Mouse (Mus musculus): ENCODE data around the gene Fbn1. TPM values are rescaled to one million over a fixed set of nuclear protein-coding genes. Genes with fewer than 3 reads are reported as not detected.

The Fbn1 gene
- polyA plus RNA-seq, 2 experiments, result 0.73 to 1.3 TPM

GRCm38 (mm10) chr2:125382613-125383272 lies 125.0 kb downstream of the Fbn1 start:
- Histone ChIP-seq H3K4me1 (replicated peaks; ENCODE audit: control insufficient read depth in 2 of 2, insufficient read depth in 2 of 2, low read length in 1 of 2) (no peaks in the 10 kb centered on the region), H3K4me3 (ENCODE audit: insufficient read depth in 1 of 2, low read depth in 2 of 2, low read length in 2 of 2) (no peak overlapping the region), H3K4me2 (ENCODE audit: low read depth) (no peak overlapping the region), H3K27me3 (ENCODE audit: control insufficient read depth, insufficient read depth, low read length) (no peaks in the 10 kb centered on the region), H3K27ac (no peak overlapping the region), H3K9ac (replicated peaks) (no peak overlapping the region), H3K9me3 (ENCODE audit: control insufficient read depth, low read length) (no peaks in the 10 kb centered on the region), H3K36me3 (replicated peaks; ENCODE audit: control insufficient read depth, insufficient read depth, low read depth) (no peaks in the 10 kb centered on the region)
- DNase-seq (ENCODE audit: low read depth in 3 of 3, low spot score in 3 of 3), result no peak
- ATAC-seq (ENCODE audit: insufficient read depth), result no peak
- TF ChIP-seq CTCF (IDR thresholded peaks at IDR 0.05; ENCODE audit: low read depth), result no peak
- no peak for TF ChIP-seq EP300 (IDR thresholded peaks at IDR 0.05; ENCODE audit: low read depth)
- WGBS (ENCODE audit: insufficient replicate concordance), result 57% methylated on average over 7 of the region's 7 CpGs

- no peak overlapping the region for H3K27ac ChIP-seq
- no peaks in the 10 kb centered on the region for H3K4me1 ChIP-seq (replicated peaks; ENCODE audit: control insufficient read depth in 2 of 2, insufficient read depth in 2 of 2, low read length in 1 of 2)
- H3K9ac ChIP-seq (replicated peaks), result no peak overlapping the region
- no peak overlapping the region for H3K4me3 ChIP-seq (ENCODE audit: insufficient read depth in 1 of 2, low read depth in 2 of 2, low read length in 2 of 2)
- 53% methylated on average over 2 of the region's 2 CpGs for WGBS (ENCODE audit: insufficient replicate concordance)
- H3K36me3 ChIP-seq (replicated peaks; ENCODE audit: control insufficient read depth, insufficient read depth, low read depth), result no peaks in the 10 kb centered on the region
- TF ChIP-seq CTCF (IDR thresholded peaks at IDR 0.05; ENCODE audit: low read depth) (no peak), EP300 (IDR thresholded peaks at IDR 0.05; ENCODE audit: low read depth) (no peak)
- DNase-seq (ENCODE audit: low read depth in 3 of 3, low spot score in 3 of 3) (no peak), ATAC-seq (ENCODE audit: insufficient read depth) (no peak)
- H3K4me2 ChIP-seq (ENCODE audit: low read depth), result no peak overlapping the region
- H3K27me3 ChIP-seq (ENCODE audit: control insufficient read depth, insufficient read depth, low read length), result no peaks in the 10 kb centered on the region
- no peaks in the 10 kb centered on the region for H3K9me3 ChIP-seq (ENCODE audit: control insufficient read depth, low read length)
These were observed 127.7 kb downstream of the Fbn1 start for GRCm38 (mm10) chr2:125380086-125380485.

- no peak for TF ChIP-seq CTCF (IDR thresholded peaks at IDR 0.05; ENCODE audit: low read depth)
- TF ChIP-seq EP300 (IDR thresholded peaks at IDR 0.05; ENCODE audit: low read depth), result no peak
- Histone ChIP-seq H3K9me3 (ENCODE audit: control insufficient read depth, low read length) (no peaks in the 10 kb centered on the region), H3K36me3 (replicated peaks; ENCODE audit: control insufficient read depth, insufficient read depth, low read depth) (no peaks in the 10 kb centered on the region), H3K4me2 (ENCODE audit: low read depth) (no peak overlapping the region), H3K4me3 (ENCODE audit: insufficient read depth in 1 of 2, low read depth in 2 of 2, low read length in 2 of 2) (no peak overlapping the region), H3K27me3 (ENCODE audit: control insufficient read depth, insufficient read depth, low read length) (no peaks in the 10 kb centered on the region), H3K27ac (no peak overlapping the region), H3K4me1 (replicated peaks; ENCODE audit: control insufficient read depth in 2 of 2, insufficient read depth in 2 of 2, low read length in 1 of 2) (no peaks in the 10 kb centered on the region), H3K9ac (replicated peaks) (no peak overlapping the region)
- WGBS (ENCODE audit: insufficient replicate concordance), result 57% methylated on average over 2 of the region's 2 CpGs
- no peak for ATAC-seq (ENCODE audit: insufficient read depth)
- DNase-seq (ENCODE audit: low read depth in 3 of 3, low spot score in 3 of 3), result no peak
These were observed 128.6 kb downstream of the Fbn1 start for GRCm38 (mm10) chr2:125379206-125379605.

- H3K27me3 ChIP-seq (ENCODE audit: control insufficient read depth, insufficient read depth, low read length), result no peaks in the 10 kb centered on the region
- 83% methylated on average over 5 of the region's 5 CpGs for WGBS (ENCODE audit: insufficient replicate concordance)
- H3K4me1 ChIP-seq (replicated peaks; ENCODE audit: control insufficient read depth in 2 of 2, insufficient read depth in 2 of 2, low read length in 1 of 2), result no peaks in the 10 kb centered on the region
- H3K36me3 ChIP-seq (replicated peaks; ENCODE audit: control insufficient read depth, insufficient read depth, low read depth), result no peaks in the 10 kb centered on the region
- DNase-seq (ENCODE audit: low read depth in 3 of 3, low spot score in 3 of 3) (no peak), ATAC-seq (ENCODE audit: insufficient read depth) (no peak)
- no peak overlapping the region for H3K9ac ChIP-seq (replicated peaks)
- H3K4me2 ChIP-seq (ENCODE audit: low read depth), result no peak overlapping the region
- TF ChIP-seq EP300 (IDR thresholded peaks at IDR 0.05; ENCODE audit: low read depth) (no peak), CTCF (IDR thresholded peaks at IDR 0.05; ENCODE audit: low read depth) (no peak)
- no peak overlapping the region for H3K4me3 ChIP-seq (ENCODE audit: insufficient read depth in 1 of 2, low read depth in 2 of 2, low read length in 2 of 2)
- no peaks in the 10 kb centered on the region for H3K9me3 ChIP-seq (ENCODE audit: control insufficient read depth, low read length)
- H3K27ac ChIP-seq, result no peak overlapping the region
These were observed 131.9 kb downstream of the Fbn1 start for GRCm38 (mm10) chr2:125375926-125376325.

- WGBS (ENCODE audit: insufficient replicate concordance), result 77% methylated on average over 10 of the region's 10 CpGs
- DNase-seq (ENCODE audit: low read depth in 3 of 3, low spot score in 3 of 3), result no peak
- no peak for ATAC-seq (ENCODE audit: insufficient read depth)
These were observed 132.5 kb downstream of the Fbn1 start for GRCm38 (mm10) chr2:125375301-125375700.

More at GRCm38 (mm10) chr2:125375301-125375700, 132.5 kb downstream of the Fbn1 start:
- Histone ChIP-seq H3K4me3 (ENCODE audit: insufficient read depth in 1 of 2, low read depth in 2 of 2, low read length in 2 of 2) (no peak overlapping the region), H3K36me3 (replicated peaks; ENCODE audit: control insufficient read depth, insufficient read depth, low read depth) (no peaks in the 10 kb centered on the region), H3K4me1 (replicated peaks; ENCODE audit: control insufficient read depth in 2 of 2, insufficient read depth in 2 of 2, low read length in 1 of 2) (no peaks in the 10 kb centered on the region), H3K9ac (replicated peaks) (no peak overlapping the region), H3K27me3 (ENCODE audit: control insufficient read depth, insufficient read depth, low read length) (no peaks in the 10 kb centered on the region), H3K9me3 (ENCODE audit: control insufficient read depth, low read length) (no peaks in the 10 kb centered on the region), H3K4me2 (ENCODE audit: low read depth) (no peak overlapping the region), H3K27ac (no peak overlapping the region)
- TF ChIP-seq CTCF (IDR thresholded peaks at IDR 0.05; ENCODE audit: low read depth) (no peak), EP300 (IDR thresholded peaks at IDR 0.05; ENCODE audit: low read depth) (no peak)

All from liver, embryonic 14.5 days (tissue).